ENCODE assay signal across 13 mouse cellular contexts in genomic region chr11:20357684-20358447, GRCm38 (mm10). TPM values are rescaled to one million over a fixed set of nuclear protein-coding genes. Genes with fewer than 3 reads are reported as not detected.
DNase-seq lines count a peak whose midpoint lies in the region; ATAC-seq and TF ChIP-seq lines count a peak whose summit lies in the region.
"Had no signal": no experiment of that assay in that cellular context is flagged by ENCODE, and none has a peak within 500 bp of the region (broad histone marks: within the 10 kb centered on the region; RNA-seq: fewer than 3 reads in every experiment).

No protein-coding gene starts in this region.

- H3K4me1 ChIP-seq in kidney, adult 2 months (ENCODE audit: control insufficient read depth, insufficient read depth, low read length): no peaks in the 10 kb centered on the region
- no peaks in the 10 kb centered on the region for H3K4me1 ChIP-seq in kidney, embryonic 16.5 days (ENCODE audit: insufficient read depth, low read length)
- no peaks in the 10 kb centered on the region for H3K4me1 ChIP-seq in embryonic facial prominence, embryonic 15.5 days
- H3K4me1 ChIP-seq: heart, embryonic 12.5 days; neural tube, embryonic 13.5 days had no signal

- 87% methylated on average over 9 of the region's 9 CpGs for WGBS in kidney, adult 2 months
- WGBS in kidney, embryonic 16.5 days: 78% methylated on average over 9 of the region's 9 CpGs
- 55% methylated on average over 9 of the region's 9 CpGs for WGBS in embryonic facial prominence, embryonic 15.5 days

- no peaks in the 10 kb centered on the region for H3K9me3 ChIP-seq in kidney, embryonic 16.5 days (ENCODE audit: low read length)
- H3K9me3 ChIP-seq in embryonic facial prominence, embryonic 15.5 days (replicated peaks): no peaks in the 10 kb centered on the region
- H3K9me3 ChIP-seq: heart, embryonic 12.5 days; neural tube, embryonic 13.5 days had no signal

- in situ Hi-C loops in Patski (cut with MboI; ENCODE audit: low pct_unique_long_range_greater_than_20kb): no loop called here

- no peaks in the 10 kb centered on the region for H3K36me3 ChIP-seq in kidney, adult 2 months (ENCODE audit: control insufficient read depth, insufficient read depth, low read length)
- H3K36me3 ChIP-seq in kidney, embryonic 16.5 days (ENCODE audit: insufficient read depth, low read length): no peaks in the 10 kb centered on the region
- no peaks in the 10 kb centered on the region for H3K36me3 ChIP-seq in embryonic facial prominence, embryonic 15.5 days
- H3K36me3 ChIP-seq: heart, embryonic 12.5 days; neural tube, embryonic 13.5 days had no signal

- H3K4me3 ChIP-seq in kidney, adult 2 months (ENCODE audit: insufficient read depth, low read depth, low read length): no peak overlapping the region
- no peak overlapping the region for H3K4me3 ChIP-seq in kidney, embryonic 16.5 days (ENCODE audit: low read length)
- H3K4me3 ChIP-seq in embryonic facial prominence, embryonic 15.5 days (replicated peaks): no peak overlapping the region
- no peak overlapping the region for H3K4me3 ChIP-seq in layer of hippocampus, adult 2 months
- H3K4me3 ChIP-seq: heart, embryonic 12.5 days; neural tube, embryonic 13.5 days had no signal

- no peak overlapping the region for H3K4me2 ChIP-seq in kidney, embryonic 16.5 days (replicated peaks; ENCODE audit: low read depth, low read length)
- H3K4me2 ChIP-seq in embryonic facial prominence, embryonic 15.5 days (replicated peaks): no peak overlapping the region
- H3K4me2 ChIP-seq: heart, embryonic 12.5 days; neural tube, embryonic 13.5 days had no signal

- no peak for ATAC-seq in kidney, embryonic 16.5 days (ENCODE audit: low FRiP score, low TSS enrichment)
- peak; percentile 44 for ATAC-seq in Patski
- peak; percentile 35; the same call in 1 of the 2 replicates for ATAC-seq in embryonic facial prominence, embryonic 15.5 days (ENCODE audit: insufficient number of reproducible peaks, low FRiP score, low TSS enrichment, low read depth)

- CTCF ChIA-PET in Patski (lab: Charles Lee): interaction anchor here (1.2 to 3.0 kb wide), 3 partner anchors 10 to 25 kb away, joined by 3 to 12 read pairs (median 7); partner anchors contain the start of gene Slc1a4

- H3K9ac ChIP-seq in kidney, embryonic 16.5 days (replicated peaks; ENCODE audit: low read length): no peak overlapping the region
- H3K9ac ChIP-seq in embryonic facial prominence, embryonic 15.5 days: no peak overlapping the region
- H3K9ac ChIP-seq: heart, embryonic 12.5 days; neural tube, embryonic 13.5 days had no signal

- POLR2A ChIA-PET in Patski (lab: Charles Lee): interaction anchor here (1.3 kb wide), 1 partner anchor 12 kb away, joined by 3 read pairs; no protein-coding TSS in a partner anchor

- no peak for TF ChIP-seq CTCF in kidney, adult 2 months (conservative IDR thresholded peaks at IDR 0.05; ENCODE audit: insufficient read depth, insufficient read length, low read depth, low read length)
- TF ChIP-seq CTCF in Patski (IDR thresholded peaks at IDR 0.05): no peak
- TF ChIP-seq CTCF in layer of hippocampus, adult 2 months (conservative IDR thresholded peaks at IDR 0.05): no peak

- DNase-seq in kidney, adult 2 months: peak; percentile 29
- no peak for DNase-seq in Patski (ENCODE audit: low read depth, low spot score)
- peak; percentile 10 for DNase-seq in lung, postnatal 36 days
- no peak for DNase-seq in left cerebral cortex, adult 18-20 months (ENCODE audit: low spot score in 2 of 2)
- no peak for DNase-seq in layer of hippocampus, adult 2 months (ENCODE audit: low spot score in 2 of 2)
- DNase-seq in layer of hippocampus, adult 9-11 months: no peak
- DNase-seq: cerebellum, adult 9-10 months; right cerebral cortex, postnatal 14 days; thymus, adult 18-20 months had no signal

- H3K27me3 ChIP-seq in kidney, adult 2 months (replicated peaks; ENCODE audit: control insufficient read depth, insufficient read depth, low read length): no peaks in the 10 kb centered on the region
- H3K27me3 ChIP-seq in kidney, embryonic 16.5 days (ENCODE audit: insufficient read depth, low read length): no peaks in the 10 kb centered on the region
- no peaks in the 10 kb centered on the region for H3K27me3 ChIP-seq in Patski
- no peaks in the 10 kb centered on the region for H3K27me3 ChIP-seq in embryonic facial prominence, embryonic 15.5 days
- H3K27me3 ChIP-seq: heart, embryonic 12.5 days; neural tube, embryonic 13.5 days had no signal

- H3K27ac ChIP-seq in kidney, adult 2 months (ENCODE audit: insufficient read depth, low read depth, low read length): no peak overlapping the region
- no peak overlapping the region for H3K27ac ChIP-seq in kidney, embryonic 16.5 days (ENCODE audit: low read length)
- no peak overlapping the region for H3K27ac ChIP-seq in embryonic facial prominence, embryonic 15.5 days (replicated peaks)
- H3K27ac ChIP-seq in layer of hippocampus, adult 2 months: no peak overlapping the region
- H3K27ac ChIP-seq: neural tube, embryonic 13.5 days had no signal

- no peak for TF ChIP-seq POLR2A in kidney, adult 2 months (IDR thresholded peaks at IDR 0.05; ENCODE audit: low read depth, low read length)

RNA-seq across cellular contexts. Expression of gene Slc1a4, which starts 25.4 kb away (rescaled TPM):
- polyA plus RNA-seq in kidney, adult 2 months (2012; rRNA removed): 5.2 and 7.7 TPM in 2 replicates
- polyA plus RNA-seq in kidney, embryonic 16.5 days (2015; fragmentation: Nextera tagmentation; extraction: Ambion mirVana): 9.4 and 9.8 TPM in 2 replicates
- polyA plus RNA-seq in Patski (2021): 20.2 TPM
- polyA plus RNA-seq in embryonic facial prominence, embryonic 15.5 days (2015; fragmentation: Nextera tagmentation; extraction: Ambion mirVana): 19.1 and 20.5 TPM in 2 replicates
- total RNA-seq in left cerebral cortex, adult 18-20 months (2021): 10 to 100 TPM; 38.8 to 43.2 TPM
- 10 to 100 TPM; 36.9 to 39.2 TPM for total RNA-seq in layer of hippocampus, adult 2 months (2021)

Comparison
In these comparisons a context has a peak if more than half of its experiments do, and no peak if none do; other contexts are left out.
1. DNase-seq: peak in kidney, adult 2 months (single experiment) and lung, postnatal 36 days (single experiment); none in Patski (single experiment), left cerebral cortex, adult 18-20 months (0 of 2), layer of hippocampus, adult 2 months (0 of 2) and layer of hippocampus, adult 9-11 months (single experiment).